Mouse (Mus musculus): Measurements from ENCODE around the gene Nop9.

Gene Nop9

GRCm38 (mm10) chr14:55769087-55769703 lies 23.7 kb downstream of the Nop9 start:
- no peak for DNase-seq (ENCODE audit: low spot score in 2 of 2)

- no peak for DNase-seq (ENCODE audit: low spot score in 2 of 2)
Observed at GRCm38 (mm10) chr14:55776711-55777110, 31.2 kb downstream of the Nop9 start.

GRCm38 (mm10) chr14:55777176-55777575 lies 31.7 kb downstream of the Nop9 start:
- no peak for DNase-seq (ENCODE audit: low spot score in 2 of 2)

GRCm38 (mm10) chr14:55777806-55778205 lies 32.3 kb downstream of the Nop9 start:
- DNase-seq (ENCODE audit: low spot score in 2 of 2), result no peak

GRCm38 (mm10) chr14:55778686-55779085 lies 33.2 kb downstream of the Nop9 start:
- DNase-seq (ENCODE audit: low spot score in 2 of 2), result no peak

- DNase-seq (ENCODE audit: low spot score in 2 of 2), result no peak
Observed at GRCm38 (mm10) chr14:55779656-55780055, 34.2 kb downstream of the Nop9 start.

GRCm38 (mm10) chr14:55780736-55781135 lies 35.2 kb downstream of the Nop9 start:
- DNase-seq (ENCODE audit: low spot score in 2 of 2), result no peak

GRCm38 (mm10) chr14:55781310-55781709 lies 35.8 kb downstream of the Nop9 start:
- DNase-seq (ENCODE audit: low spot score in 2 of 2), result peak; percentile 55 to 67

GRCm38 (mm10) chr14:55782361-55782960 lies 37.0 kb downstream of the Nop9 start:
- DNase-seq (ENCODE audit: low spot score in 2 of 2), result no peak

GRCm38 (mm10) chr14:55783171-55783957 lies 37.9 kb downstream of the Nop9 start:
- DNase-seq (ENCODE audit: low spot score in 2 of 2), result no peak

GRCm38 (mm10) chr14:55783958-55784235 lies 38.4 kb downstream of the Nop9 start, which contains the start of gene Adcy4:
Adcy4 (minus strand) TSS chr14:55784095.
- DNase-seq (ENCODE audit: low spot score in 2 of 2), result no peak

GRCm38 (mm10) chr14:55785195-55785594 lies 39.7 kb downstream of the Nop9 start:
- no peak for DNase-seq (ENCODE audit: low spot score in 2 of 2)

- DNase-seq (ENCODE audit: low spot score in 2 of 2), result no peak
Observed at GRCm38 (mm10) chr14:55787731-55788130, 42.2 kb downstream of the Nop9 start.

- no peak for DNase-seq (ENCODE audit: low spot score in 2 of 2)
Observed at GRCm38 (mm10) chr14:55788256-55789050, 43.0 kb downstream of the Nop9 start, which contains the start of gene Ripk3. Ripk3 (minus strand) TSS chr14:55788865.

- DNase-seq (ENCODE audit: low spot score in 2 of 2), result no peak
Observed at GRCm38 (mm10) chr14:55793461-55793860, 48.0 kb downstream of the Nop9 start.

- DNase-seq (ENCODE audit: low spot score in 2 of 2), result no peak
Observed at GRCm38 (mm10) chr14:55793946-55794345, 48.5 kb downstream of the Nop9 start.

- no peak for DNase-seq (ENCODE audit: low spot score in 2 of 2)
Observed at GRCm38 (mm10) chr14:55795380-55796163, 50.1 kb downstream of the Nop9 start.

Data from right cerebral cortex, adult 2 months (tissue).